Mouse (Mus musculus) MEL (cell line): ENCODE data around the gene Rnf111. TPM values are rescaled to one million over a fixed set of nuclear protein-coding genes. Genes with fewer than 3 reads are reported as not detected.

Experiments used
- DNase-seq: peaks from one replicate; pipeline ENCODE4 v3.0.0; 2011; ENCODE audit warnings: low read depth, low spot score
- H3K27ac ChIP-seq: 2 replicates; pipeline ENCODE4 v1.5.1; 2012; ENCODE audit warnings: low read depth, mild to moderate bottlenecking, control low read depth, low read length, moderate library complexity; ENCODE audit not compliant: control insufficient read depth
- H3K27me3 ChIP-seq, 2 experiments: fragments of 150-350 bp in 1 of 2; sonication (generic) in 1 of 2; 2 replicates each; pipeline ENCODE4 v1.6.1; 2012; ENCODE audit warnings: low read length in 2 of 2, mild to moderate bottlenecking in 2 of 2, improper control_type of control experiment in 1 of 2, moderate library complexity in 1 of 2; ENCODE audit not compliant: insufficient read depth in 2 of 2, control insufficient read depth in 1 of 2
- H3K36me3 ChIP-seq, 2 experiments: 2 replicates each; pipeline ENCODE4 v1.6.1; 2012 to 2014; ENCODE audit warnings: low read length in 2 of 2, improper control_type of control experiment in 1 of 2, inconsistent platforms in 1 of 2, mild to moderate bottlenecking in 1 of 2; ENCODE audit not compliant: insufficient read depth in 2 of 2, control insufficient read depth in 1 of 2
- H3K4me1 ChIP-seq, 2 experiments: fragments of 150-350 bp in 1 of 2; sonication (generic) in 1 of 2; 2 replicates each; pipeline ENCODE4 v1.6.1; 2012; ENCODE audit warnings: low read length in 2 of 2, improper control_type of control experiment in 1 of 2, mild to moderate bottlenecking in 1 of 2; ENCODE audit not compliant: insufficient read depth in 2 of 2, control insufficient read depth in 1 of 2
- H3K4me3 ChIP-seq, 2 experiments: fragments of 150-350 bp in 1 of 2; sonication (generic) in 1 of 2; 2 replicates each; pipeline ENCODE4 v1.5.1; 2012; ENCODE audit warnings: low read depth in 2 of 2, low read length in 2 of 2, mild to moderate bottlenecking in 2 of 2, moderate library complexity in 2 of 2, control low read depth in 1 of 2, improper control_type of control experiment in 1 of 2; ENCODE audit not compliant: control insufficient read depth in 1 of 2, insufficient read depth in 1 of 2
- H3K79me2 ChIP-seq: 2 replicates; pipeline ENCODE4 v1.6.1; 2012; ENCODE audit warnings: mild to moderate bottlenecking, low read length, moderate library complexity; ENCODE audit not compliant: control insufficient read depth, poor library complexity, insufficient read depth
- H3K9ac ChIP-seq: 2 replicates; pipeline ENCODE4 v1.6.1; 2012; ENCODE audit warnings: low read depth, mild to moderate bottlenecking, control low read depth, low read length, moderate library complexity; ENCODE audit not compliant: control insufficient read depth, poor library complexity, severe bottlenecking
- H3K9me3 ChIP-seq: fragments of 150-350 bp; sonication (generic); replicated peaks from 2 replicates; pipeline ENCODE4 v1.6.1; 2012; ENCODE audit warnings: mild to moderate bottlenecking, low read length, improper control_type of control experiment, moderate library complexity; ENCODE audit not compliant: insufficient read depth
- CHD2 ChIP-seq: IDR thresholded peaks from 2 replicates; pipeline ENCODE4 v1.6.1; 2011; ENCODE audit warnings: low read length, improper control_type of control experiment
- E2F4 ChIP-seq: IDR thresholded peaks from 2 replicates; pipeline ENCODE4 v1.6.1; 2011; ENCODE audit warnings: low read depth, low read length, improper control_type of control experiment, borderline replicate concordance
- ELF1 ChIP-seq: IDR thresholded peaks from 2 replicates; pipeline ENCODE4 v1.6.1; 2014; ENCODE audit warnings: low read depth, mild to moderate bottlenecking, inconsistent platforms, low read length, improper control_type of control experiment, moderate library complexity
- GABPA ChIP-seq: IDR thresholded peaks from 2 replicates; pipeline ENCODE4 v1.6.1; 2012; ENCODE audit warnings: low read depth, mild to moderate bottlenecking, inconsistent platforms, low read length, improper control_type of control experiment, moderate library complexity
- GATA1 ChIP-seq: IDR thresholded peaks from 2 replicates; pipeline ENCODE4 v1.6.1; 2011; ENCODE audit warnings: low read depth, low read length, improper control_type of control experiment
- HCFC1 ChIP-seq: IDR thresholded peaks from 2 replicates; pipeline ENCODE4 v1.6.1; 2012; ENCODE audit warnings: low read depth, mild to moderate bottlenecking, inconsistent platforms, low read length, improper control_type of control experiment, moderate library complexity
- MAFK ChIP-seq: IDR thresholded peaks from 2 replicates; pipeline ENCODE4 v1.6.1; 2011; ENCODE audit warnings: low read depth, mild to moderate bottlenecking, low read length, improper control_type of control experiment, borderline replicate concordance
- MEF2A ChIP-seq: IDR thresholded peaks from 2 replicates; pipeline ENCODE4 v1.6.1; 2014; ENCODE audit warnings: low read depth, mild to moderate bottlenecking, inconsistent platforms, low read length, improper control_type of control experiment; ENCODE audit not compliant: poor library complexity, insufficient replicate concordance, severe bottlenecking; ENCODE audit errors: extremely low read depth
- MYC ChIP-seq: IDR thresholded peaks from 2 replicates; pipeline ENCODE4 v1.6.1; 2011; ENCODE audit warnings: low read depth, mild to moderate bottlenecking, low read length, improper control_type of control experiment, moderate library complexity
- POLR2A ChIP-seq, 2 experiments: IDR thresholded peaks; 2 replicates each; pipeline ENCODE4 v1.6.1; 2011 to 2012; ENCODE audit warnings: low read length in 2 of 2, mild to moderate bottlenecking in 2 of 2, control low read depth in 1 of 2, improper control_type of control experiment in 1 of 2, low read depth in 1 of 2, moderate library complexity in 1 of 2; ENCODE audit not compliant: control insufficient read depth in 1 of 2, insufficient read depth in 1 of 2, poor library complexity in 1 of 2
- RAD21 ChIP-seq: IDR thresholded peaks from 2 replicates; pipeline ENCODE4 v1.6.1; 2011; ENCODE audit warnings: mild to moderate bottlenecking, low read depth, low read length, improper control_type of control experiment
- RCOR1 ChIP-seq: IDR thresholded peaks from 2 replicates; pipeline ENCODE4 v1.6.1; 2012; ENCODE audit warnings: low read depth, mild to moderate bottlenecking, inconsistent platforms, low read length, improper control_type of control experiment
- SMC3 ChIP-seq: IDR thresholded peaks from 2 replicates; pipeline ENCODE4 v1.6.1; 2011; ENCODE audit warnings: low read depth, low read length, improper control_type of control experiment
- TCF12 ChIP-seq: IDR thresholded peaks from 2 replicates; pipeline ENCODE4 v1.6.1; 2014; ENCODE audit warnings: low read depth, mild to moderate bottlenecking, inconsistent platforms, low read length, improper control_type of control experiment, moderate library complexity
- USF1 ChIP-seq: IDR thresholded peaks from 2 replicates; pipeline ENCODE4 v1.6.1; 2014; ENCODE audit warnings: low read depth, mild to moderate bottlenecking, inconsistent platforms, low read length, improper control_type of control experiment, moderate library complexity
- USF2 ChIP-seq, 2 experiments: IDR thresholded peaks; 2 replicates each; pipeline ENCODE4 v1.6.1; 2011 to 2012; ENCODE audit warnings: improper control_type of control experiment in 2 of 2, low read length in 2 of 2, borderline replicate concordance in 1 of 2, inconsistent platforms in 1 of 2, low read depth in 1 of 2, mild to moderate bottlenecking in 1 of 2; ENCODE audit not compliant: insufficient read depth in 1 of 2
- ZNF384 ChIP-seq: IDR thresholded peaks from 2 replicates; pipeline ENCODE4 v1.6.1; 2012; ENCODE audit warnings: low read depth, mild to moderate bottlenecking, inconsistent platforms, low read length, improper control_type of control experiment
- polyA plus RNA-seq, 2 experiments: library from polyadenylated mRNA; stranded (reverse) in 1 of 2; unstranded in 1 of 2; fragments of >175 nt in 1 of 2; fragments of >200 nt in 1 of 2; gene quantifications; 2 replicates each; pipeline versions ENCODE4 v1.2.1 to v1.2.4; 2012; ENCODE audit warnings: low replicate concordance in 2 of 2, low read depth in 1 of 2; ENCODE audit not compliant: insufficient read length in 2 of 2, insufficient read depth in 1 of 2, missing spikeins in 1 of 2
- total RNA-seq: library from RNA; depleted of rRNA; stranded (reverse); fragments of 300-350 nt; gene quantifications from 2 replicates; pipeline ENCODE4 v1.2.3, GENCODE M21; 2012

The Rnf111 gene
- total and polyA plus RNA-seq, 3 experiments, result 25.2 to 88.2 (median 46.0) TPM

- Histone ChIP-seq H3K4me1 (peaks cover 0 to 2% of the 10 kb centered on the region in 2 experiments; a peak in 2 of 4 replicates), H3K27me3 (no peaks in the 10 kb centered on the region), H3K4me3 (no peak overlapping the region), H3K9me3 (no peaks in the 10 kb centered on the region), H3K9ac (no peak overlapping the region), H3K36me3 (peaks cover 19 to 48% of the 10 kb centered on the region in 2 experiments), H3K79me2 (peaks cover 52% of the 10 kb centered on the region), H3K27ac (no peak overlapping the region)
- no peak for TF ChIP-seq MEF2A
- TF ChIP-seq USF1, result no peak
- TF ChIP-seq ELF1, result no peak
- no peak for TF ChIP-seq GABPA
- TF ChIP-seq TCF12, result no peak
- no peak for TF ChIP-seq MYC
- TF ChIP-seq HCFC1, result no peak
- no peak for TF ChIP-seq USF2 (IDR thresholded peaks at IDR 0.05; ENCODE audit: borderline replicate concordance in 1 of 2, insufficient read depth in 1 of 2, low read depth in 1 of 2, low read length in 2 of 2)
- no peak for TF ChIP-seq MAFK
- no peak for TF ChIP-seq CHD2
- TF ChIP-seq E2F4, result no peak
- TF ChIP-seq ZNF384, result no peak
- no peak for TF ChIP-seq GATA1
- no peak for TF ChIP-seq RAD21
- DNase-seq, result no peak
Observed at GRCm38 (mm10) chr9:70551524-70551923, 48.0 kb upstream of the Rnf111 start.

- TF ChIP-seq SMC3 (no peak), POLR2A (IDR thresholded peaks at IDR 0.05; ENCODE audit: control insufficient read depth in 1 of 2, insufficient read depth in 1 of 2, low read depth in 1 of 2, low read length in 2 of 2, poor library complexity in 1 of 2) (no peak), USF1 (no peak), ZNF384 (0 out of 2 replicates have a peak, but pooled peaks have one; percentile 17), TCF12 (no peak), RCOR1 (no peak)
- peaks cover 5 to 13% of the 10 kb centered on the region in 2 experiments for H3K4me1 ChIP-seq
- H3K9ac ChIP-seq, result no peak overlapping the region
- H3K79me2 ChIP-seq, result peaks cover 57% of the 10 kb centered on the region
- H3K27ac ChIP-seq, result no peak overlapping the region
- H3K4me3 ChIP-seq, result no peak overlapping the region
- no peak for DNase-seq
- no peaks in the 10 kb centered on the region for H3K27me3 ChIP-seq
- H3K9me3 ChIP-seq, result no peaks in the 10 kb centered on the region
- H3K36me3 ChIP-seq, result peaks cover 39 to 42% of the 10 kb centered on the region in 2 experiments
Observed at GRCm38 (mm10) chr9:70548304-70548703, 44.8 kb upstream of the Rnf111 start.
